Mouse (Mus musculus) heart, postnatal 0 days (tissue): Measurements from ENCODE around the gene Ntm.

Source experiments
- CTCF ChIP-seq: IDR thresholded peaks from 2 replicates; pipeline ENCODE4 v1.5.1; 2016; ENCODE audit warnings: antibody characterized with exemption, control low read depth, low read depth
- EP300 ChIP-seq: IDR thresholded peaks from 2 replicates; pipeline ENCODE4 v1.6.1; 2016; ENCODE audit warnings: antibody characterized with exemption, low read depth

DNA sequence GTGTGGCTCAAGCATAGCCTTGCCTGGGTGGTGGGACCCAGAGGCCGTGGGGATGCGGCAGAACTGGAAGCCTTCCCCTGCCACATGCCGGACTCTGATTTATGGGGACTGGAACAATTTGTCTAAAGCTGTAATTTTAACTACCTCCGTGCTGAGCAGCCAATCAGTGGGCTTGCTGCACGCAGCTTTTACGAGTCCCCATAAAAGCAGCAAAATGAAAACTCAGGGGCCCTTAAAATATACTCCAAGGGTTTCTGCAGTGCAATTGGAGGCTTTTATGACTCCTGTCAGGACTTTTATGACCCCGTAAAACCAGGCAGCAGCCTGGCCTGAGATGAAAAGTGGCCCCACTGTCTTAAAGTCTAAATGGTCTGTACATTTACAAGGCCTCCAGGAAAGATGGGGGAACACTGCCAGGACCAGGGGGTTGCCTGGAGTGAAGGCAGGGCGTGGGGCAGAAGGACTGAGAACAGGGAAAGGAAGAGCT, 644.2 kb downstream of the Ntm start:
- TF ChIP-seq CTCF: no peak
- no peak for TF ChIP-seq EP300
